Comparison of ENCODE assay signal across 15 mouse cellular contexts in the genomic region with DNA sequence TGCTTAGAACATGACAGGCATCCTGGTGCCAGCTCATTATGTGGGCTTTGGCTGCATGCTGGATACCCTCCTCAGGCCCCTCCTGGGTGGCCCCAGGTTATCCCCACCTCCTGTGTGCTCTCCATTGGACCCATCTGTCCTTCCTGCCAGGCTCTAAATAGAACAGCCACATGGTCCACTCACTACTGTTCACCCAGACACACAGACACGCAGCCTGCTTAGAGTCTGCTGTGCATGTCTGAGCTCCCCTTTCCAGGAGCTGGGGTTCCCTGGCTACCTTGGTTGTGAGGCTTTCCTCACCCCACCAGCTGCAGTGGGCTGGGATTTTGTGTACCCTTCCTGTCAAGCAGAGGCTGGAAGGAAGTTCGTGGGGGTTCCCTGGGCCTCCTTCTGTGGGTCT. TPM values are rescaled to one million over a fixed set of nuclear protein-coding genes. Genes with fewer than 3 reads are reported as not detected.
DNase-seq lines count a peak whose midpoint lies in the region; ATAC-seq and TF ChIP-seq lines count a peak whose summit lies in the region.
"Had no signal": no experiment of that assay in that cellular context is flagged by ENCODE, and none has a peak within 500 bp of the region (broad histone marks: within the 10 kb centered on the region; RNA-seq: fewer than 3 reads in every experiment).

No protein-coding gene starts in this region.

- no peak for ATAC-seq in forebrain, embryonic 13.5 days
- no peak for ATAC-seq in forebrain, postnatal 0 days
- ATAC-seq in heart, embryonic 15.5 days (replicated peaks; ENCODE audit: insufficient number of reproducible peaks, insufficient read depth, low FRiP score, low read depth), result no peak
- no peak for ATAC-seq in midbrain, embryonic 12.5 days (ENCODE audit: low FRiP score, low read depth)
- ATAC-seq in midbrain, embryonic 16.5 days, result no peak
- ATAC-seq in stomach, embryonic 16.5 days (ENCODE audit: insufficient read depth, low FRiP score), result no peak
- no peak for ATAC-seq in erythroid progenitor cell, adult 5-6 weeks (replicated peaks; ENCODE audit: low FRiP score, poor library complexity, severe bottlenecking)
- ATAC-seq: inflammation-experienced regulatory T-cells, adult 6 months had no signal

- no peaks in the 10 kb centered on the region for H3K9me3 ChIP-seq in forebrain, embryonic 13.5 days (replicated peaks)
- no peaks in the 10 kb centered on the region for H3K9me3 ChIP-seq in forebrain, postnatal 0 days (ENCODE audit: low read length)
- H3K9me3 ChIP-seq in heart, embryonic 15.5 days (replicated peaks), result no peaks in the 10 kb centered on the region
- no peaks in the 10 kb centered on the region for H3K9me3 ChIP-seq in midbrain, embryonic 12.5 days
- no peaks in the 10 kb centered on the region for H3K9me3 ChIP-seq in midbrain, embryonic 16.5 days (replicated peaks; ENCODE audit: control insufficient read depth, low read length, poor library complexity, severe bottlenecking)
- no peaks in the 10 kb centered on the region for H3K9me3 ChIP-seq in stomach, embryonic 16.5 days (replicated peaks; ENCODE audit: control insufficient read depth, low read length)

- 0 out of 2 replicates have a peak overlapping the region, but pooled peaks have one; percentile 16 for H3K27ac ChIP-seq in forebrain, embryonic 13.5 days
- no peak overlapping the region for H3K27ac ChIP-seq in forebrain, postnatal 0 days (ENCODE audit: low read depth, low read length)
- peak overlapping the region; percentile 37; the same call in 1 of the 2 replicates for H3K27ac ChIP-seq in heart, embryonic 15.5 days
- no peak overlapping the region for H3K27ac ChIP-seq in midbrain, embryonic 12.5 days (replicated peaks)
- H3K27ac ChIP-seq in midbrain, embryonic 16.5 days (ENCODE audit: low read length), result no peak overlapping the region
- peak overlapping the region; percentile 82 for H3K27ac ChIP-seq in stomach, embryonic 16.5 days (ENCODE audit: low read length)
- H3K27ac ChIP-seq: liver, embryonic 14.5 days had no signal

- H3K4me3 ChIP-seq in forebrain, embryonic 13.5 days, result no peak overlapping the region
- H3K4me3 ChIP-seq in forebrain, postnatal 0 days (ENCODE audit: low read depth, low read length), result no peak overlapping the region
- no peak overlapping the region for H3K4me3 ChIP-seq in heart, embryonic 15.5 days
- H3K4me3 ChIP-seq in midbrain, embryonic 12.5 days, result no peak overlapping the region
- no peak overlapping the region for H3K4me3 ChIP-seq in midbrain, embryonic 16.5 days (ENCODE audit: low read depth, low read length)
- H3K4me3 ChIP-seq in stomach, embryonic 16.5 days (replicated peaks; ENCODE audit: low read length), result no peak overlapping the region

- no peak for TF ChIP-seq CTCF in forebrain, postnatal 0 days (IDR thresholded peaks at IDR 0.05; ENCODE audit: low read depth)

- H3K4me2 ChIP-seq in forebrain, embryonic 13.5 days, result no peak overlapping the region
- H3K4me2 ChIP-seq in forebrain, postnatal 0 days (ENCODE audit: low read depth), result no peak overlapping the region
- no peak overlapping the region for H3K4me2 ChIP-seq in heart, embryonic 15.5 days
- no peak overlapping the region for H3K4me2 ChIP-seq in midbrain, embryonic 12.5 days (replicated peaks)
- no peak overlapping the region for H3K4me2 ChIP-seq in midbrain, embryonic 16.5 days (ENCODE audit: low read length)
- H3K4me2 ChIP-seq in stomach, embryonic 16.5 days (ENCODE audit: low read depth, low read length), result no peak overlapping the region

- H3K27me3 ChIP-seq in forebrain, embryonic 13.5 days, result no peaks in the 10 kb centered on the region; the same call in 1 of the 2 replicates
- H3K27me3 ChIP-seq in forebrain, postnatal 0 days (ENCODE audit: insufficient read depth, low read length), result no peaks in the 10 kb centered on the region
- no peaks in the 10 kb centered on the region for H3K27me3 ChIP-seq in heart, embryonic 15.5 days
- H3K27me3 ChIP-seq in midbrain, embryonic 12.5 days, result no peaks in the 10 kb centered on the region
- H3K27me3 ChIP-seq in midbrain, embryonic 16.5 days (ENCODE audit: control insufficient read depth, insufficient read depth, low read depth, low read length), result no peaks in the 10 kb centered on the region
- H3K27me3 ChIP-seq in stomach, embryonic 16.5 days (ENCODE audit: control insufficient read depth, insufficient read depth, low read length), result no peaks in the 10 kb centered on the region

- DNase-seq in forebrain, postnatal 0 days, result no peak
- no peak for DNase-seq in heart, adult 9 months (ENCODE audit: low spot score in 2 of 2)
- DNase-seq: adrenal gland, postnatal 14 days; gastrocnemius, postnatal 14 days; kidney, postnatal 4 days; right cerebral cortex, postnatal 14 days; thymus, postnatal 36 days had no signal

- H3K9ac ChIP-seq in forebrain, embryonic 13.5 days, result no peak overlapping the region
- no peak overlapping the region for H3K9ac ChIP-seq in forebrain, postnatal 0 days
- no peak overlapping the region for H3K9ac ChIP-seq in heart, embryonic 15.5 days
- peak overlapping the region; percentile 28; the same call in 1 of the 2 replicates for H3K9ac ChIP-seq in midbrain, embryonic 12.5 days (replicated peaks)
- H3K9ac ChIP-seq in midbrain, embryonic 16.5 days (ENCODE audit: low read depth, low read length), result no peak overlapping the region
- peak overlapping the region; percentile 32; the same call in 1 of the 2 replicates for H3K9ac ChIP-seq in stomach, embryonic 16.5 days (ENCODE audit: low read length)
- H3K9ac ChIP-seq: liver, embryonic 14.5 days had no signal

- 60% methylated on average over 2 of the region's 2 CpGs for WGBS in forebrain, embryonic 13.5 days
- 46% methylated on average over 2 of the region's 2 CpGs for WGBS in forebrain, postnatal 0 days
- WGBS in heart, embryonic 15.5 days, result 43% methylated on average over 2 of the region's 2 CpGs
- WGBS in midbrain, embryonic 12.5 days, result 66% methylated on average over 2 of the region's 2 CpGs
- 58% methylated on average over 2 of the region's 2 CpGs for WGBS in midbrain, embryonic 16.5 days
- WGBS in stomach, embryonic 16.5 days, result 52% methylated on average over 2 of the region's 2 CpGs

- H3K36me3 ChIP-seq in forebrain, embryonic 13.5 days (ENCODE audit: poor library complexity, severe bottlenecking), result no peaks in the 10 kb centered on the region
- no peaks in the 10 kb centered on the region for H3K36me3 ChIP-seq in forebrain, postnatal 0 days (ENCODE audit: insufficient read depth)
- peaks cover 4% of the 10 kb centered on the region; the same call in 1 of the 2 replicates for H3K36me3 ChIP-seq in heart, embryonic 15.5 days
- H3K36me3 ChIP-seq in midbrain, embryonic 12.5 days, result peaks cover 9% of the 10 kb centered on the region; the same call in 1 of the 2 replicates
- no peaks in the 10 kb centered on the region for H3K36me3 ChIP-seq in midbrain, embryonic 16.5 days (ENCODE audit: control insufficient read depth, insufficient read depth, low read length)
- 0 out of 2 replicates have a peak, but pooled peaks cover 4% of the 10 kb centered on the region for H3K36me3 ChIP-seq in stomach, embryonic 16.5 days (ENCODE audit: control insufficient read depth, insufficient read depth, low read length)

- H3K4me1 ChIP-seq in forebrain, embryonic 13.5 days, result peaks cover 27% of the 10 kb centered on the region
- H3K4me1 ChIP-seq in forebrain, postnatal 0 days (ENCODE audit: insufficient read depth), result no peaks in the 10 kb centered on the region
- H3K4me1 ChIP-seq in heart, embryonic 15.5 days (replicated peaks), result peaks cover 60% of the 10 kb centered on the region
- H3K4me1 ChIP-seq in midbrain, embryonic 12.5 days, result peaks cover 29% of the 10 kb centered on the region
- peaks cover 2% of the 10 kb centered on the region; the same call in 1 of the 2 replicates for H3K4me1 ChIP-seq in midbrain, embryonic 16.5 days (ENCODE audit: control insufficient read depth, insufficient read depth, low read length)
- peaks cover 36% of the 10 kb centered on the region for H3K4me1 ChIP-seq in stomach, embryonic 16.5 days (ENCODE audit: control insufficient read depth, insufficient read depth, low read length)

RNA-seq across cellular contexts. Expression of a gene that starts 56.8 kb away (rescaled TPM):
- 4.3 and 4.9 TPM in 2 replicates for polyA plus RNA-seq in forebrain, embryonic 13.5 days (2015; fragmentation: Nextera tagmentation; extraction: Ambion mirVana)
- 9.4 and 19.3 TPM in 2 replicates for total RNA-seq in forebrain, postnatal 0 days (2014; rRNA removed)
- 1.7 and 2.1 TPM in 2 replicates for polyA plus RNA-seq in forebrain, postnatal 0 days (2015; fragmentation: Nextera tagmentation; extraction: Ambion mirVana)
- 6.6 and 9.5 TPM in 2 replicates for polyA plus RNA-seq in heart, embryonic 15.5 days (2015; fragmentation: Nextera tagmentation; extraction: Ambion mirVana)
- 8.3 and 9.5 TPM in 2 replicates for polyA plus RNA-seq in midbrain, embryonic 12.5 days (2016; fragmentation: Nextera tagmentation; extraction: Ambion mirVana)
- polyA plus RNA-seq in midbrain, embryonic 16.5 days (2015; fragmentation: Nextera tagmentation; extraction: Ambion mirVana), result 2.5 and 2.8 TPM in 2 replicates
- 11.9 and 12.4 TPM in 2 replicates for polyA plus RNA-seq in stomach, embryonic 16.5 days (2015; fragmentation: Nextera tagmentation; extraction: Ambion mirVana)
- 1.7 and 2.2 TPM in 2 replicates for total RNA-seq in erythroid progenitor cell, adult 5-6 weeks (2015; ENCODE audit: low replicate concordance)
- total RNA-seq in erythroid progenitor cell, adult 5-6 weeks (2017; ENCODE audit: low replicate concordance), result 1.7 and 3.6 TPM in 2 replicates

Comparison
In these comparisons a context has a peak if more than half of its experiments do, and no peak if none do; other contexts are left out.
1. H3K27ac ChIP-seq: peak in forebrain, embryonic 13.5 days (single experiment), heart, embryonic 15.5 days (single experiment) and stomach, embryonic 16.5 days (single experiment); none in forebrain, postnatal 0 days (single experiment), midbrain, embryonic 12.5 days (single experiment) and midbrain, embryonic 16.5 days (single experiment).
2. H3K9ac ChIP-seq: peak in midbrain, embryonic 12.5 days (single experiment) and stomach, embryonic 16.5 days (single experiment); none in forebrain, embryonic 13.5 days (single experiment), forebrain, postnatal 0 days (single experiment), heart, embryonic 15.5 days (single experiment) and midbrain, embryonic 16.5 days (single experiment).